Mouse (Mus musculus) layer of hippocampus, postnatal 10 days (tissue): ENCODE measurements around the gene Itgb6. TPM values are rescaled to one million over a fixed set of nuclear protein-coding genes. Genes with fewer than 3 reads are reported as not detected.

Experiments
- DNase-seq, 2 experiments: peaks; one replicate each; pipeline ENCODE4 v3.0.0; 2021; ENCODE audit warnings: low spot score in 2 of 2
- total RNA-seq, 2 experiments: library from RNA; stranded (reverse); gene quantifications; 2 replicates each; pipeline ENCODE4 v1.2.3; 2021

The Itgb6 gene
- total RNA-seq, 2 experiments from 2014 or later: 0.82 TPM; not detected in 1

DNA sequence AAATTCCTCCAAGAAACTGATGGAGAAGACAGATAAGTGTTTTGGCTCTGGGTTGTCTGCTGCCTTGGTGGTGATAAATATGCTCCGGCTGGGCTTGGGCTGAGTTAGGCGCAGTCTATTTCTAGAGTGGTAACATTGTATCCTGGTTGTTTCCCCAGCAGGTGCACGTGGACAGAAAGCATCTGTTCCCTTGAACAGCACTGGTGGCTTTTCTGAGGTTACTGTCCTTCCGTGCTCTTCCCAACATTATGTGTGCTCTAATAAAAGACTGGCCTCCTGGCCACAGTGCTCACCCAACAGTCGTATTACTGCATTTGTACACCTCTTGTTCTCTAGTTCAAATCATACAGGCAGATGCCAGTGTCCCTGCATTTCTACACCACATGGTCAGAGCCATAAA, 9.6 kb downstream of the Itgb6 start:
- no peak for DNase-seq

DNA sequence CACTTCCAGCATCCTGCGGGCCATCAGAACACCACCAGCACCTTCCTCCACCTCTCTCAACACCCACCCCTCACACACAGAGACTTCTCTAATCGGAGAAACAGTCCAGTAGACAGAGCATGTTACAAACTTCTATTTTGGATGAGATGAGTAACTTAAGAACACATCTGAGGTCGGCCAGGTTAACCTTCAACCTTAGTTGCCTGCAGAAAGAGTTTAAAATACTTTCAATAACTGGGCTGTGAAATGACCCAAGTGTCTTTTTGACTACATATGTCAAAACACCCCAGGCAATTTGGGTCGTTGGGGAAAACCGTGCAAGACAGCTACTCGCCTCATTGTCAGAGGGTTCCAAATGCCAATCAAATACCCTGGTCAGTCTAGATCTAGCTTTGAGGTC, 10.0 kb downstream of the Itgb6 start:
- DNase-seq: no peak

DNA sequence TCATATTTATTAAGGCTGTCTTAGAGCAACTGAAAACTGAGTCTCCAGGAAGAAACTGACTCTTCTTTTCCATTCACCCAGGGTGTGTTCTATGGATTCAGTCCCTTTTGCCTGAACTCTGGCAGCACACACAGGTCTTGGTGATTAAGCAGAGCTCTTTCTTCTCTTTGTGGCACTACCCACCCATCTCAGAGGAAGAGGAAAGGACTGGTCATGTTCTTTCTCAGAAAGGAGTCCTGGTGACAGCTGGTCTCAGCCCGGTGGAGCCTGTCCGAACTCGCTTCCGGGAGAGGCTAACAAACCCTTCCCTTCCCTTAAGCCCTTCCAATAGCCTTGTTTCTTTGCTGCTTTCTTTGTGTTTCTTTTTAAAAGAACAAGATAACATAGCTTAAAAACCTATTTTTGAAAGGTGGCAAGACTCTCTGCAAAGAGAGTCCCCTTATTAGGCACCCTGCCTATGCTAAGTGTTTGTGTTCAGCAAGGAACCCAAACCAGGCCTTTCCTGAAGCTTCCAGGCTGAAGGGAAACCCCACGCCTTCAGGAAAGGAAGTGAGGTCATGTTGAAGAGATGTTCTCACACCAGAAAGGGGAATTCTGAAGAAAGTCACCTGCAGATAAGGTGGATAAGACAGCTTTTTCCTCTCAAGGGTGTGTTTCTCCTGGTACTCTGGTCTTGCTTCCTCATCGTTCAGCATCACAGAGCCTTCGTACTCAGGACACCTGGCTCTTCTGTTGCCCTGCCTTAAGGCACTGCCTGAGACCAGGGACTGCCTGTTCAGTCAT, 11.2 kb downstream of the Itgb6 start:
- no peak for DNase-seq

DNA sequence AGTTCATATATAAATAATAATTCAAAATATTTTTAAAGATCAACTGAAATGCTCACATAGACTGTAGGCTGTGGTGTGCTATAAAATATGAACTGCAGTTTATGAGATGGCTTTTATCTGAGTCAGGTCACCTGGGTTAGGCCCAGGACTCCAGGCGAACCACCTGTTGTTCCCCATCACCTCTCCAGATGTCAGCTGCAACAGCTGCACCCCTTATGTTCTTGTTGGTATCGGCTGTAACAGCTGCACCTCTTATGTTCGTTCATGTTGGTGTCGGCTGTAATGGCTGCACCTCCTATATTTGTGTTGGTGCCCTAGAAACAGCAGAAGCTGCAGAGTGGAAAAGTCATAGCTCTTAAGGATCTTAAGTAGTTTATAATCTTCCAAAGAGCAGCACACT, 12.1 kb downstream of the Itgb6 start:
- no peak for DNase-seq

DNA sequence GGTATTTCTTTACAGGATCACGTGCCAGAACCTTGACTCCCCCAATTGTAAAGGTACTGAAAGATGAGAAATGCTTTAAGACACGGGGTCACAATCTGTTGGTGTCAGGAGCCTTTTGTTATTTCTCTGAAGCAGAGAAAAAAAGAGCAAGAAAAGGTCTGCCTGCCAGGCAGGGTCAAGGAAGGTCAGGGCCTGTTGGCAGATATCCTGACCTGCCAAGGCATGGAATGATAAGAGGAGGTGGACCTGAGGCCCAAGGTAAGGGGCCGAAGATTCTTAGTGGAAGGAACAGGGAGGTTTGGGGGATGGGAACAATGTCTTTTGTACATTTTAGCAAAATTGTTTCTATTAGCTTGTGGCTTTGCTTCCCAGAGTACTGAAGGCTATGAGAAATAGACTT, 13.8 kb downstream of the Itgb6 start:
- no peak for DNase-seq

DNA sequence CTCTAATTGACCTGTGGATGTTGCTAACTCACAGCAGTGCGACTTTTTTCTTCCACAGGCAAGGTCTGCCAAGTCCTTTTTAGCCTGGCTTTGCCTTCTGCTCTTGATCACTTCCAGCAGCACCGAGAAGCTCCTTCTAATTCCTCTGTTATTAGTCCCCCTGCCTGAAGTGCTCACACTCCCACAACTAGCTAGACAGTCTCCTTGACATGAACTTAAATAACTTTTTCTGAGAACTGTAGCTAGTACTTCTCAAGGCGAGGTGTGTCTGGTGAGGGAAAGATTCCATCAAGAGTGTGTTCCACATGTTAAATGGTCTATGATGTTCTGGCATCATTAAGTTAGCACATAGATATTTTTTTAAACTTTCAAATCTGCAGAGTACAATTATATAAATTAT, 15.6 kb downstream of the Itgb6 start:
- no peak for DNase-seq

DNA sequence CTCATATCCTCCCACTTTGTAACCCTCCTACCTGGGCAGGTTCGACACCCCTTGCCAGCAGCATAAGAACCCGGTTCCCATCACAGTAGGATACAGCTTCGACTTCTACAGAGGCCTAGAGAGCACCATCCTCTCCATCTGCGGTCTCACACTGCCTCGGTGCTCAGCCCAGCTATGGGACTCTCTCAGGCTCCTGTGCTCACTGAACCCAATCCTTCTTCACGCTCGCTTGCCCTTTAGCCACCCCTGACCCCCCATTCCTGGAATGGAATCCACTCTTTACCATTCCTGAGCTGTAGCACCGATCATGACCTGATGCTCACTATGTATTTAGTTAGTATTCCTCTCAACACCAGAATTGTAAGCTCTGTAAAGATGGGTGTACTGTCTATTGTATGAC, 17.0 kb downstream of the Itgb6 start:
- DNase-seq: no peak

DNA sequence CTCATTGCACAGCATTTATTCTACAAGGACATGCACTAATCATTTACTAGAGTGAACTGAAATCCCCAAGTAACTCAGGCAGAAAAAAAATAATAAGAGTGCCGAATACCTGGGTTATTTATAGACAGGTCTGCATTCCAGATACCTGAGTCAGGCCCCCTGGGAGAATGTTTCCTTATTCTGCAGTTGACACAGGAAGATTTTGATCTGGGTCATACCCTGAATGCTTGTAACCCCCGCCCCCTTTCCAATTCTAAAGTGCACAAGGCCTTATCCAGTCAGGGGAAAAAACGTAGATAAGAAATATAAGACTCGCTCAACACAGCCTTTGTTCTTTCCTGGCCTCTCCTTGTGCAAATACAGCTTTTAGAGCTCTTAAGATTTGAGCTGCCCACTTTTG, 19.1 kb downstream of the Itgb6 start:
- DNase-seq: no peak

DNA sequence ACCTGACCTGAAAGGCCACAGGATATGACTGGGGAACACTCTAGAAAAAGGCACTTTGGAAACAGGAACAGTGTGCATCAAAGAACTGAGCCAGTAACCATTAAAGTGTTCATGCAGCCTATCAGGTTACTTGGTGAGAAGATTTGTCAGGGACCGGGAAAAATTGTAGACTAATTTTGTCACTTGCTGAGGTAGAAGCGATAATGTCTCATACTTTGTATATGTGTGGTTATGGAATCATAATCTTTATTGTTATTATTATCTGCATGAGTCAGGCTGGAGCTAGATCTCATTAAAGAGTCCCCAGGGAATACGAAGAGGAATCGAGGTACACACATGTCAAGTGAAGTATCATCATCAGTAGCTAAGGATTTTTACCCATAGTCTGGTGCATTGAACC, 21.5 kb downstream of the Itgb6 start:
- DNase-seq: no peak

DNA sequence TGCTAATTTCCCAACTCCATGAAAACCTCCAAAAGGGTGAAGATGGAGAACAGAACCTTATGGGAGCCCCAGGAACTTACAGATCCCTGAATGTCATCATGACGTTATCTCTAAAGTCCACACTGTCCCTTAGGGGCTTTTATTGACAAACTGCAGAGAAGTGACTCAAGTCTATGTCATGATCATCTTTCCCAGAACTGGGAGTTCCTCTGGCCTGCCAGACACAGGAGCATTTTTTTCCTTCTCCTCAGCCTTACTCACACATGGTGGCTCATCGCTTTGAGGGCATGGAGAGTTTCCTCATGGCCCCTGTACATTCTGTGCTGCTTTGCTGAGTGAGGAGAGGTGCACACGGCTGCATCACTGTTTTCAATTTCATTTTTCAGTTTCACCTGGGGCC, 22.4 kb downstream of the Itgb6 start:
- no peak for DNase-seq

DNA sequence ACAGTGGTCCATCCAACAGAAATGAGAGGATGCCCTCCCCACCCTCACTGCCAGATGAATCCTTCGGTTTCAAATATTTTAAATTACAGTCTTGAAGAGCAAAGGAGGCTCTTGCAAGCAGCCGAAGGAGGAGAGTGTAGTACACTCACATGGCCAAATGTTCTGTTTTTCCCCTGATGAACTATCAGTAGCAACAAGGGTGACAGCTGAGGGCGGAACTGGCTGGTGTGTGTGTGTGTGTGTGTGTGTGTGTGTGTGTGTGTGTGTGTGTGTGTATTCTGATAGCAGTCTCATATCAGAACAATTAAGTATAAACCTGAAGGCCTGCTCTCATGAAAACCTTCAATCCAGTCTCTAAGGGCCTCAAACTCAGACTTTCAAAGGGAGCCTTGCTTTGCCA, 22.9 kb downstream of the Itgb6 start:
- no peak for DNase-seq

DNA sequence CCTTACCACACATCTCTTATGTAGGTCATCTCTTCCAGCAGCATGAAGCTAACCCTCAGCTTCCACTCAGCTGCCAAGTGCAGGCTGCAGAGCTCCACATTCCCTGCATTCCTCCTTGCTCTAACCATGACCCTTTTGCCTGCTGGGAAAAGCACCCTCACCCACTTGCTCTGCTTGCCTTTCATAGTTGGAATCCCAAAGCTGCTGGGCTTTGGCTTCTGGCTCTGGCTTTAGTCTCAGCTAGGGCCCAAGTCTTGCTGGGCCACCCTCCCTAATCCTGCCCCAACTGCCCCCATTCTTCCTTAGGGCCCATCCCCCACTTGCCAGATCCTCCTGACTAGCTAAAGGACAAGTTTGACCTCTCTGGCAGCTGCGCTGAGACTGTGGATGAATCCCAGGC, 24.3 kb downstream of the Itgb6 start:
- no peak for DNase-seq

DNA sequence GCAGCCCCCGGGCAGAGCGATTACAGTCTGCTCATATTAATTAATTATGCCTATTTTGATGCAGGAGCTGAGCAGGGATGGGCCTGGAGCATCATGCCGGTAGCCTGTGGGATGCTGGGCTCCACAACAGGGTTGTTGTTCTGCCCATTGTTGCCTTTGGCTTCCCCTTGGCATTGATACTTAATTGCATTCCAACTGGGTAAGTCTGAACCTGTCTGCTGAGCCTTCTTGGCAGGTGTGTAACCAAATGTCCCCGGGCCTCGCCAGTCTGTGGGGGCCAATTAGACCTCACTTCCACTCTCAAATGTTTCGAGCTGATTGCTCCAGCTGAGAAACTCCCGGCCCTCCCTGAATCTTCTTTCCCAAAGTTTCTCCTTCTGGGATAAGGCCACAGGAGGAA, 24.9 kb downstream of the Itgb6 start:
- DNase-seq: no peak

DNA sequence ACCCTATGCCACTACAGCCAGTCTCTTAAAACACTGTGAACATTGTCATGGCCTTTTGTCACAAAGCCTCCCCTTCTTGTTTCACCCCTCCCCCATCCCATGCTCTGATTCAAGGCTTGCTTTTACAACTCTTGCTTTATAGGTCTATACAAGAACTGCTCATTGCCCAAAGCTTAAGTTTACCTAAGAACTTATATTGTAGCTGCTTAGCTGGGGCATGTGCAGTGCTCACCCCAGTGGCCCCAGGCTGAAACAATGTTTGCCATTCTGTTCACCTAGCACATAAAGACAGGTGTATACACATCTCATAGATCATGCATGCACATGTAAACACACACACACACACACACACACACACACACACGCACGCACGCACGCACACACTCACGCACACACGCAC, 25.9 kb downstream of the Itgb6 start:
- no peak for DNase-seq

DNA sequence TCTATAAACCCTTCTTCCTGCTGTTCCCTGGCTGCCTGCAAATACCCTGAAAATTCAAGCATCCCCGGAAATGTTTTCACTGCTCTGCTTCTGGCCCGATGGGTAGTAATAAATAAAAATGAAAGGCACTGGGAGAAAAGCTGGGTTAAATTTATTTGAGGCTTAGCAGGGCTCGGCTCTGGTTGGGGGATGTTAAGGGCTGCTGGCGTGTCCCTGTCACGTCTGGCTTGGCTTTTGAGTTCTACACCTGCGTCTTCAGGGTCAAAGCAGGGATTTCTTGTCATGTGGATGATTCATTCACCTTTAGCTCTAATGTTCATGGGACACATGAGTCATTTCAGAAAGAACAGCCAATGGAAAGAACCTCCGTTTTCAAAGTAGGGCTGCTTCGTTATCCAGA, 26.7 kb downstream of the Itgb6 start:
- DNase-seq: no peak

DNA sequence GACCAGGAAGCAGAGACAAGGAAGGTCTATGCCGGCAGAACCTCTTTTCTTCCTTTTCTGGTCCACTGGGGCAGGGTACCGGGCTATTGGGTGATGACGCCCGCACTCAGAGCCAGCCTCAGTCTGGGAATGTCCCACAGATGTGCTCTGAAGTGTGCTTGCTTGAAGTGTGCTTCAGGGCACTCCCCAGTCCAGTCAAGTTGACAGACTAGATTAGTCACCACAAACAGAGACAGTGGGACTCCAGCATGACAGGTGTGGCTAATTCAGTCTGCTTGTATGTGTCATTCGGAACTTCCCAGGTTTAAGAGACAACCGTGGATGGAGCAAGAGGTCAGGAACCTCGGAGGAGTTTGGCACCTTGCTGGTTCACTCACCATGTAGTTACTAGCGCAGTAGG, 27.9 kb downstream of the Itgb6 start:
- no peak for DNase-seq

DNA sequence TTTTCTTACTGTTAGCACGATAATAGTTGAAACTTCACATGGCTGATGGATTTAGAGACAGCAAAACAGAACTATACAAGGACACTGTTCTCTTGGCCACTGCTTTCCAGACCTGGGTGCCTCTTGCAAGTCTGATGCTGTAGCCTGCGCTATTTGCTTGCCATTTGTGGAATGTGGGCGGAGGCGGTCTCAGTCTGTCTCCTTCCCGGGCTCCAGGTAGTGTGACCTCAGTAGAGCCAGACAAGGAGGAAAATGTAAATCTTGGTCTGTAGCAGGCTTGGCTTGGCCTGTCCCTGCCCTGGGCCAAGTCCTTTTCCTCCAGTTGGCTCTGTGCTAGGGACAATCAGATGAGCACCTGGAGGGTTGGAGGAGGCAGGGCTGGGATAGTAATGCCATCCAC, 30.2 kb downstream of the Itgb6 start:
- DNase-seq: no peak

DNA sequence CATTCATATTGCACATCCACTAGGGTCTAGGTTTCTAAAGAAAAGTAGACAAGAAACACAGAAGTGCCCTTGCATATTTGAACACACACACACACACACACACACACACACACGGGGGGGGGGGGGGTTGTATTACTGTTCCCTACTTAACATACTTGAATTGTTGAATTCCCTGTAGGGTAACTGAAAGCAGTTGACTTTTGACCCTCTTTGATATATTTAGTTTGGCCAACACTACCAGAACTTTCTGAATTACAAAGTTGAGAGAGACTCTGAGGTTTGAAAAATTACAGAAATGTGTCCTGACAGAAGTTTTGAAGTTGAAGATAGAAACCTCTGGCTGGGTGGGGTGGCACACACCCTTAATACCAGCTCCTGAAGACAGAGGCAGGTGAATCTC, 32.2 kb downstream of the Itgb6 start:
- DNase-seq: no peak

DNA sequence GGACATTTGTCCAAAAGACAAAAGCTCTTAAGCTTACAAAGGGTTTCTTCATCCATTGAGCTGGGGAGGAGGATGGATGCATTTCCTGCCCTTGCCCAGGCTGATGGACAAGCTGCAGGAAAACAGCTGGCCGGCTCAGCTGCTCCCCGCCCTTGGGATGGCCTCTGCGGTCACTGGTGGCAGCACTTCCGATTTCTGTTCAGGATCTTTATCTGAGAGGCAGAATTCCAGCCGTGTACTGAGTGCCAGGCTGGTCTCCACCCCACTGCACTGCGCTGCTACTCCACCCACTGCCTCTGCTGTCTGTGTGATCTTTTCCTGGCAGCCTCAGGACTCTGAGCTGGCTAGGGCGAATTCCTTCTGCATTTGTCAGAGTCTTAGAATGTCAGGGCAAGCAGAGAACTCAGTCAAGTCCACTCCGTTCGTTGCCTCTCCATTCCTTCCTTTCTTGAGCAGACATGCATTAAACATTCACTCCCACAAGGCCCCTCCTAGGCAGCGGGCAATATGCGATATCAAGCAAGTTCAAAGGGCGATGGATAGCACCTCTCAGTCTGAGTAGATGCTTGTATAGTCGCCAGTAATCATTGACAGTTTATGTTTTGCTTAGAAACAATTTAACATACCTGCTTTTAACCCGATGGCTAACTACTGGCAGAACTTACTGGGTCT, 33.4 kb downstream of the Itgb6 start:
- no peak for DNase-seq

DNA sequence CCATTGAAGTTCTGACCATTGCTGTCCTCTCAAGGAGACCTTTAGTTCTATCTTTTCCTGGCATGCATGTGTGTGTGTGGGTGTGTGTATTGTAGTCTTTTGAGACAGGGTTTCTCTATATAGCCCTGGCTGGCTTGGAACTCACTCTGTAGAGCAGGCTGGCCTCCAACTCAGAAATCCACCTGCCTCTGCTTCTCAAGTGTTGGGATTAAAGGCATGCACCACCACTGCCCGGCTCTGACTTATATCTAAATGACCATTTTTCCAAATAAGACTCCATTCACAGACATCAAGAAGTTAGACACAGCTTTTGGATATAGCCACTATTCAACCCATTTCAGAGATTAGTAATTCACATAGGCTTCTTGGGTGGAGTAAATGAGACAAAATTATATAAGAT, 34.3 kb downstream of the Itgb6 start:
- DNase-seq: no peak

DNA sequence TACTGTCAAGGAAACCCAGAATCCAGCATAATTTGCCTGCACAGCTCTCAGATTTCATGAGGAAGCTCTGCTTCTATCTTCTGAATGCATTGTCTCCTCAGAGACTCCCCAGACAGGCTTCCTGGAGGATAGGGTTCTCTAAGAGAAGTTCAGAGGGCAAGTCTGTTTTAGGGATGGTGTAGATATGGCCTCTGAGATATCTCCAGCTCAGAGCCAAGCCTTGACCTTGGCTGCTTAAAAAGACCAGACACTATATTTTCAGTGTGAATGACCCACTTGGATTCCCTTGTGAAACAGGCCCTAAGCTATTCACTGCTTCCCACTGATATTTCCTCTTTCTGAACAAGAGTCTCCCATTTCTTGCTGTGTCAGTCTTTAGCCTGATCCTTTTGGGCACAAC, 36.5 kb downstream of the Itgb6 start:
- DNase-seq: no peak

DNA sequence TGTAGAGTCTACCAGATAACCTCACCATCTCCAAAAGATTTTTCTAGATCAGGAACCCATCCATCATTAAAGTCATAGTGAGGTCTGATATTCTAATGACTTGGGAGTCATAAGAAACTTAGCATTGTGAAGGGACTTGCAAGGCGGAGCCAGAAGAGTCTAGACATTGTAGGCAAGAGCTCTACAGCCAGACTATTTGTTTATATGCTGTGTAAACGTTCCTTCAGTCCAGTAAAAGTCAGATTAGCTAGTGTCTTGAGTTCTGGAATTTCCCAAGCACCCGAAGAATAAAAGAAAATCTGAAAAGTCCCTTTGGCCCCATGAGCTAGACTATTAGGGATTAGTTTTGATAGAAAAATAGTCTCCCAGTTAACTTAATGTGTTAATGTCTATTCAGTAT, 38.3 kb downstream of the Itgb6 start:
- no peak for DNase-seq

DNA sequence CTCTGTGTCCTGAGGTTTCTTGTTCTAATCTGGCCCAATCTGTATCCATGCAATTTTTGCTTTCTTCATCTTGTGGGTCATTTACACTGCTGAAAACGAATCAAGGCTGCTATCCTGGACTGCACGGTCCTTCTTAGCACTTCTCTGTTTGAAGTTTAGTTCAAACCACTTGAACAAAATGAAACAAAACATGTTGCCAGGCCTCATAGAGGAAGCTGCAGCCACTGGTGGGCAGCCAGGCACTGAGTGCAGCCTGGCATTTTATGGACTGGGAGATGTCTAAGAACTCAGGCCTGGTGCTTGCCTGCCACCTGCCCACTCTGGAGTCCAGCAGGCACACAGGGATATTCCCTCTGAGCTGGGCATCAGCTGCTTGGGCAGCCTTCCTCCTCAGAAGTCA, 39.9 kb downstream of the Itgb6 start:
- DNase-seq: no peak
